Mouse (Mus musculus) lung, postnatal 0 days (tissue): ENCODE data around the gene Sco2. TPM values are rescaled to one million over a fixed set of nuclear protein-coding genes. Genes with fewer than 3 reads are reported as not detected.

Source experiments
- ATAC-seq: fragments of 200-750 bp; cut with Nextera tagmentation; 2 replicates; pipeline ENCODE4 v1.8.0; 2017; ENCODE audit warnings: moderate library complexity
- DNase-seq: peaks from one replicate; pipeline ENCODE4 v3.0.0-alpha.2; 2016; ENCODE audit warnings: low spot score
- H3K27ac ChIP-seq: fragments of 300-500 bp; sonication (generic); 2 replicates; pipeline ENCODE4 v1.5.1; 2014; ENCODE audit warnings: antibody characterized with exemption, mild to moderate bottlenecking, low read length, mixed read lengths
- H3K27me3 ChIP-seq: fragments of 300-500 bp; sonication (generic); replicated peaks from 2 replicates; pipeline ENCODE4 v1.6.1; 2014; ENCODE audit warnings: low read length, mixed read lengths; ENCODE audit not compliant: insufficient read depth
- H3K36me3 ChIP-seq: fragments of 300-500 bp; sonication (generic); 2 replicates; pipeline ENCODE4 v1.6.1; 2014; ENCODE audit warnings: low read length, mixed read lengths; ENCODE audit not compliant: insufficient read depth
- H3K4me1 ChIP-seq: fragments of 300-500 bp; sonication (generic); 2 replicates; pipeline ENCODE4 v1.6.1; 2014; ENCODE audit warnings: antibody characterized with exemption, low read depth, low read length, mixed read lengths; ENCODE audit not compliant: insufficient read depth
- H3K4me2 ChIP-seq: fragments of 300-500 bp; sonication (generic); replicated peaks from 2 replicates; pipeline ENCODE4 v1.6.1; 2014; ENCODE audit warnings: low read depth, mild to moderate bottlenecking, low read length, moderate library complexity, mixed read lengths
- H3K4me3 ChIP-seq: fragments of 300-500 bp; sonication (generic); 2 replicates; pipeline ENCODE4 v1.5.1; 2014; ENCODE audit warnings: low read depth, low read length
- H3K9ac ChIP-seq: fragments of 300-500 bp; sonication (generic); replicated peaks from 2 replicates; pipeline ENCODE4 v1.6.1; 2014; ENCODE audit warnings: low read depth, mild to moderate bottlenecking
- H3K9me3 ChIP-seq: fragments of 300-500 bp; sonication (generic); 2 replicates; pipeline ENCODE4 v1.6.1; 2016; ENCODE audit warnings: low read length, mixed read lengths
- CTCF ChIP-seq: IDR thresholded peaks from 2 replicates; pipeline ENCODE4 v1.5.1; 2016; ENCODE audit warnings: antibody characterized with exemption, mild to moderate bottlenecking
- EP300 ChIP-seq: IDR thresholded peaks from 2 replicates; pipeline ENCODE4 v1.6.1; 2016; ENCODE audit warnings: antibody characterized with exemption, mild to moderate bottlenecking, control low read depth
- WGBS: fragments of 180-500 bp; shearing (Covaris S2); extraction: QIAGEN DNeasy Blood & Tissue Kit; methylation state at CpG from one replicate; pipeline ENCODE4 v1.1.7; 2014; 5-methylcytosine and 5-hydroxymethylcytosine counted together
- polyA plus RNA-seq: library from polyadenylated mRNA; unstranded; fragments of >200 nt; fragmentation: Nextera tagmentation; extraction: Ambion mirVana; gene quantifications from 2 replicates; pipeline ENCODE4 v1.2.1, GENCODE M21; 2015

Gene Sco2
- polyA plus RNA-seq, 1 experiment from 2014 or later, result 8.7 TPM

DNA sequence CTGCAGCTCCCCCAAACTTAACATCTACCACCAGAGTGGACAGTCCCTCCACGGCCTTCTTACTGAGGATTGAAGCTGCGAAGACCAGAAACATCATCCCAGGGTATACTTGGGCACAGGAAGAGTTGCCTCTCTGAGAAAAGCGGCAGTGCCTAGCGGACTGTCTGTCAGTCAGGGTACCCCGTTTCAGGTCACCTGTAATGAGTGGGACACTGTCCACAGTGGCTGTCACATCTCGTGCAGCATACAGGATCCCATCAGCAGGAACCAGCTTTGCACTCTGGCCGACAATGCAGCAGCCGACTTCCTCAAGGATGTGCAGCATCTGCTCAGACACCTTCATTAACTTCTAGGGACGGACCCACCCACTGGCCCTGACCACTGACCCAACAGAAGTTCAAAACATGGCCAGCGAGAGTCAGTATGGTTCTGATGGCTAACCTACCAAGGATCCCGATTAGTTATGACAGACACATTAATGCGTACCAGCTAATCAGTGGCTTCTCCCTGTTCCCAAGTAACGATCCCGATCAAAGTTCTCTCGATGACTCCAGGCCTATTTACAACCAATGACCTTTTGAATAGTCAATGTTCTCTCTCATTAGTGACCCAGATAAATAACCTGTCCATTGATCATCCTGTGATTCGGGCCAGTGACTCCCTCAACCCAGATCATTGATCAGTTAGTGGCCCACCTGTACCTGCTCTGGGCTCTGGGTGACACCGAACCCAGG, 1.3 kb upstream of the Sco2 start:
- H3K9ac ChIP-seq, result no peak overlapping the region
- peaks cover 32% of the 10 kb centered on the region for H3K27me3 ChIP-seq
- ATAC-seq (no peak), DNase-seq (no peak)
- 90% methylated on average over 17 of the region's 17 CpGs for WGBS
- H3K4me1 ChIP-seq, result peaks cover 8% of the 10 kb centered on the region
- no peak overlapping the region for H3K4me2 ChIP-seq
- H3K27ac ChIP-seq, result no peak overlapping the region
- no peak overlapping the region for H3K4me3 ChIP-seq
- no peaks in the 10 kb centered on the region for H3K9me3 ChIP-seq
- H3K36me3 ChIP-seq, result peaks cover 16% of the 10 kb centered on the region
- TF ChIP-seq EP300, result no peak

DNA sequence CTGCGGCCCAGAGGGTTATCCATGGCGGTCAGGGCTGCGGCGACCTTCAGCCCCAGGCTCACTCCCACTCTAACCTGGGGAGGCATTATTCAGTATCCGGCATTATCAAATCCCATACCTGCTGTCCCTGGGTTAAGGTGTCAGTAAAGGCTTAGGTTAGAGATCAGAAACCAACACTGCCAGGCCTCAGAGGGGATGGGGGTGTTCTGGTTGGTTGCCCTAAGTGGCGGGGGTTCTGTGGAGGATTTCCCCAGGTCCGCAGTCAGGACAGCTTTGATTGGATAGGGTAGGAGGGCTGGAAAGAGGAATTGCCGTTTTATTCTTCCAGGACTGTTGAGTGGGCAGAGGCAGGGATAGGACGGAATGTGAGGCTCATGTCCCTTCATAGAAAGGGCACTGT, 694 bp upstream of the Sco2 start:
- WGBS, result 46% methylated on average over 9 of the region's 9 CpGs
- Histone ChIP-seq H3K9ac (peak overlapping the region; percentile 56; the same call in 1 of the 2 replicates), H3K4me2 (peak overlapping the region; percentile 85), H3K9me3 (no peaks in the 10 kb centered on the region), H3K4me1 (peaks cover 8% of the 10 kb centered on the region), H3K27me3 (peaks cover 30% of the 10 kb centered on the region), H3K4me3 (peak overlapping the region; percentile 68), H3K27ac (no peak overlapping the region), H3K36me3 (peaks cover 22% of the 10 kb centered on the region)
- TF ChIP-seq CTCF, result no peak
- TF ChIP-seq EP300, result no peak
- no peak for ATAC-seq
- DNase-seq, result no peak

DNA sequence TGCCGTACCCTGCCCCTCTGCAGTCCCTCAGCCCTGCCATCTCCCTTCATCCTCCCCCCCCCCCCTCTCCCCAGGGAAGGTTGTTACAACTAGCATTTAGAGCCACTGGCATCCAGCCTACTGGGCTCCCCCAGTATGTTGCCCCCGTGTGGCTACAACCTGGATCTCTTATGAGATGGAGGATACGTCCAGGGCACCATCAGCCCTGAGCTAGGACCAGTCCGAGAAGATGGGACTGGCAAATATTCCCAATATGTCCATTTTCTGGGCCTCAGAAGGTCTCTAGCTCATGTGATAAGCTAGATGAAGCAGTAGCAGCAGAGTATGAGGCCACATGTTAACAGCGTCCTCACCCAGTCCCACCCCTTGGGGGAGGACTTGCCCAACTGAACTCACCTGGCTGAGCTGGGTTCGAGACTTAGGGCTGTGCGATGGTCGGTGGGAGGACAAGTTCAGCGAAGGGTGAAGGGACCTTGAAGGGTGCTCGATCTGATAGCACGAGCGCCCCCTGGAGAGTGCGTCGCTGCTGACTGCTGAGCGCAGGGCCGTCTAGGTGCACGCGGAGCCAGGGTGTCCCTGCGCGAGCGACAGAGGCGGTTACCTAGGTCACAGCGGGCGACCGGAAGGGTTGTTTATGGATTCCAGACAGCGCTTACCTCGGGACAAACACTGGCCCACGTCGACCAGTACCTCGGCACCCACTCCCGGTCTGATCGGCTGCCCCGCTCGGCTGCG, 452 bp downstream of the Sco2 start:
- TF ChIP-seq CTCF (peak; percentile 81), EP300 (no peak)
- Histone ChIP-seq H3K27ac (peak overlapping the region; percentile 88), H3K27me3 (peaks cover 20% of the 10 kb centered on the region), H3K4me1 (peaks cover 8% of the 10 kb centered on the region), H3K9me3 (no peaks in the 10 kb centered on the region), H3K4me3 (peak overlapping the region; percentile 68), H3K4me2 (peak overlapping the region; percentile 85), H3K9ac (peak overlapping the region; percentile 56), H3K36me3 (peaks cover 27% of the 10 kb centered on the region)
- DNase-seq (peak; percentile 90), ATAC-seq (peak; percentile 92)
- 1% methylated on average over 35 of the region's 35 CpGs for WGBS

DNA sequence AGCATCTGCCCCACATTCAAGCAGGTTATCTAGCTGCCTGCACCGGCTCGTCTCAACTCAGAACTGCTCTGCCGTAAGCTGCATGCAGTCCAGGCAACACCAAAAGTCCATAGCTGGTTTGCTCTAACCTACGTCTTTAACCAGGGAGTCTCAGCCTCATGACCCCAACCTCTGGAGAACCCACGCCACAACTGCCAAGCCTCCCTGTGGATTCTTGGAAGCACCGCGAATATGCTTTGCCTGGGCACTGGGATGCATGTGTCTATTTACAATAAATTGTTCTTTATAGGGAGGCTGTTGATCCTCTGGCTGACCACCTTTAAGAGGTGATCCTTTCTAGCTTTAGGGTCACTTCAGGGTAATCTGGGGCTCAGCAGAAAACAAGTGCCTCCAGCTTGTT, 1.1 kb downstream of the Sco2 start:
- Histone ChIP-seq H3K4me3 (no peak overlapping the region), H3K4me2 (no peak overlapping the region), H3K36me3 (peaks cover 34% of the 10 kb centered on the region), H3K4me1 (peaks cover 8% of the 10 kb centered on the region), H3K27me3 (peaks cover 13% of the 10 kb centered on the region), H3K9me3 (no peaks in the 10 kb centered on the region), H3K27ac (no peak overlapping the region), H3K9ac (no peak overlapping the region)
- DNase-seq, result no peak
- 83% methylated on average over 7 of the region's 7 CpGs for WGBS
- TF ChIP-seq CTCF (no peak), EP300 (no peak)
- no peak for ATAC-seq

DNA sequence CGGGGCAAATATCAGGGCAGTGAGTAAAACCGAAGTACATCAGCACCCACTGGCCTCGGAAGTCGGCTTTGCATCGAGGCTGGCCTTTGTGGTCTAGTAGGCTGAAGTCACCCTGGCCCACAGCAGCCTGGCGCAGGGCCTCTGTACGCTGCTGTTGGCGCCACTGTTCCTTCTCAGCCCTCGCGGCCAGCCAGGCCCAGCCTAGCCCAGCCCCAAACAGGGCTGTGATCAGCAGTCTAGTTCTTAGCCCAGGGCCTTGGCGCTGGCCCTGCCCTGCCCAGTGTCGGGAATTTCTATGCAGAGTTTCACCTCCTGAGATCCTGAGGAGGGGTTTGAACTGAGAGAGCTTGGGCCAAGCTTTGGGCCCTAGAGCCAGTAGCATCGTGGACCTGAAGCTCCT, 1.6 kb downstream of the Sco2 start:
- DNase-seq (no peak), ATAC-seq (no peak)
- Histone ChIP-seq H3K4me1 (peaks cover 8% of the 10 kb centered on the region), H3K9me3 (no peaks in the 10 kb centered on the region), H3K27ac (no peak overlapping the region), H3K27me3 (peaks cover 9% of the 10 kb centered on the region), H3K4me3 (no peak overlapping the region), H3K4me2 (no peak overlapping the region), H3K36me3 (peaks cover 34% of the 10 kb centered on the region), H3K9ac (no peak overlapping the region)
- no peak for TF ChIP-seq CTCF
- no peak for TF ChIP-seq EP300
- 82% methylated on average over 13 of the region's 13 CpGs for WGBS

DNA sequence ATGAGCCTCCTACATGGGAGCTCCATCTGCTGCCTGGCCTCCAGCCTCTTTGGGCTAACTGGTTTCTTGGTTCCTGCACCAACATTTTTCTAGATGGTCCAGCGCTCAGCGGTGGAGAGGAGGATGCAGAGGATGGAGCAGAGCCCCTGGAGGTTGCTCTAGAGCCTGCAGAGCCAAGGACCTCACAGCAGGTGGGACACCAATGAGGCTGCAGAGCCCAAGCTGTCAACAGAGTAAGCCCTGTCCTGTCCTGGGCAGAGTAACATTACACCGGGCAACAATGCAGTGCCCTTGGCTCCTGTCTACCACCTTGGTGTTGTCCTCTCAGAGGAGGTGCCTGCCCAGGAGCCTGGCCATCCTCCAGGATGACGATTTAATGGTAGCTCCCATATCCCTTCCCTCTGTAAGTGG, 8.5 kb downstream of the Sco2 start:
- ATAC-seq (no peak), DNase-seq (no peak)
- TF ChIP-seq EP300 (no peak), CTCF (no peak)
- Histone ChIP-seq H3K9ac (no peak overlapping the region), H3K4me1 (no peaks in the 10 kb centered on the region), H3K4me3 (no peak overlapping the region), H3K27me3 (no peaks in the 10 kb centered on the region), H3K36me3 (peaks cover 59% of the 10 kb centered on the region), H3K27ac (no peak overlapping the region), H3K9me3 (no peaks in the 10 kb centered on the region), H3K4me2 (no peak overlapping the region)
- WGBS, result 93% methylated on average over 4 of the region's 4 CpGs
